Mouse (Mus musculus): ENCODE data around the gene Igfbp7. TPM values are rescaled to one million over a fixed set of nuclear protein-coding genes. Genes with fewer than 3 reads are reported as not detected.
A peak's percentile ranks its signal among the peaks of the same experiment; 100 is the strongest.

The Igfbp7 gene
- polyA plus RNA-seq, 1 experiment from 2014 or later: 475 TPM

DNA sequence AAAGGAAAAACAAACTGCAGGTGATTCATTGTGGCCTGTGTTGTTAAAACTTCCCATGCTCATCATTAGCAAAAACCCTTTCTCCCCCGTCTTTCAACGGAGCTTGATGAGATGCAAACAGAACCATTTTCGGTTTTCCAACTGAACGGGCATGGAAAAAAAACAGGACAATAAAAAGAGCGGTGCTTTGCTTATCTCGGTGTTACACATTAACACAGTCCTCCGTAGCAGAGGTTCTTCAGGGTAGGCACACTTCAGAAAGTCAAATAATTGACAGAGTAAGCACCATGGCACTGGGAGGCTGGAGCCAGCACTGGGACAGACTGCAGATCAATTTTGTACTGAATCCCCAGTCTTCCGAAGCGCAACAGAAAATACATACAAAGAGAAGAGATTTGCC lies 23.1 kb downstream of the Igfbp7 start:
- H3K4me3 ChIP-seq (ENCODE audit: low read length): no peak overlapping the region

DNA sequence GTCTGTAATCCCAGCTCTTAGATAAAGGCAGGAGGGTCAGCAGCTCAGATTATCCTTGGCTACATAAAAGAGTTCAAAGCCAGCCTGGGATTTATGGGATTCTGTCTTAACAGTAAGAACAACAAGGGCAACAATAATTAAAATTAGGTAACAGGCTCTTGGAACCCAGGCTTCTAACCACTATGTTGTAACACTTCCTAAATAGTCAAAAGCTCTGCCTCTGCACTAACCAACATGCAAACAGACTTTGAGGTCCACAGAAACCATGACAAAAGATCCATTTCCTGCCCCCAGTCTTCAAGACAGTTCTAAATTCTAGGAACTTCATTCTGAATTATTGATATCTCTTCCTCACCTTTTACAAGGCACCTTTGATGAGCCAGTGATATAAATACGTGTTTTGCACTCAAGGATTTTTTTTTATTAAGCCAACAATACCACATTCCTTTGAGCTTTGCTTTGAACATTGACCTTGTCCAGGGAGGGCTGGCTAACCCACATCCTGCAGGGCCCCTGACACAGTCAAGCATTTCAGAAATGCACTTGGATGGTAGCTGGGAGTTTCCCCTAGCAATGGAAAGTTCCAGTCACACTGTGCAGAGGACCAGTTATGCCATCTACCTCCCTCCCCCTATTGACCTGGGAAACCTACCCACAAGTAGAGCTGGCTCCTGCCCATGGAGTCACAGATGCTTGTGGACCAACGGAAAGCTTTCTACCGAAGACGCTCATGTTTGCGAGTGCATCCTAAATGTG lies 23.9 kb downstream of the Igfbp7 start:
- ATAC-seq (ENCODE audit: low FRiP score, low TSS enrichment): peak; percentile 90
- Histone ChIP-seq H3K36me3 (ENCODE audit: insufficient read depth, low read length) (no peaks in the 10 kb centered on the region), H3K4me3 (ENCODE audit: low read length) (no peak overlapping the region), H3K27me3 (ENCODE audit: insufficient read depth, low read length) (no peaks in the 10 kb centered on the region), H3K9me3 (ENCODE audit: low read length) (no peaks in the 10 kb centered on the region), H3K4me2 (replicated peaks; ENCODE audit: low read depth, low read length) (peak overlapping the region; percentile 21), H3K27ac (ENCODE audit: low read length) (peak overlapping the region; percentile 96), H3K9ac (replicated peaks; ENCODE audit: low read length) (no peak overlapping the region; the same call in 1 of the 2 replicates), H3K4me1 (ENCODE audit: insufficient read depth, low read length) (peaks cover 83% of the 10 kb centered on the region)
- WGBS: 62% methylated on average over 5 of the region's 5 CpGs

More for the DNA sequence above, 23.1 kb downstream of the Igfbp7 start:
- H3K36me3 ChIP-seq (ENCODE audit: insufficient read depth, low read length): no peaks in the 10 kb centered on the region
- no peaks in the 10 kb centered on the region for H3K27me3 ChIP-seq (ENCODE audit: insufficient read depth, low read length)
- peaks cover 77% of the 10 kb centered on the region for H3K4me1 ChIP-seq (ENCODE audit: insufficient read depth, low read length)
- H3K9ac ChIP-seq (replicated peaks; ENCODE audit: low read length): no peak overlapping the region; the same call in 1 of the 2 replicates
- H3K9me3 ChIP-seq (ENCODE audit: low read length): no peaks in the 10 kb centered on the region
- peak overlapping the region; percentile 96 for H3K27ac ChIP-seq (ENCODE audit: low read length)
- H3K4me2 ChIP-seq (replicated peaks; ENCODE audit: low read depth, low read length): peak overlapping the region; percentile 21
- ATAC-seq (ENCODE audit: low FRiP score, low TSS enrichment): peak; percentile 74
- 45% methylated on average over 9 of the region's 9 CpGs for WGBS

DNA sequence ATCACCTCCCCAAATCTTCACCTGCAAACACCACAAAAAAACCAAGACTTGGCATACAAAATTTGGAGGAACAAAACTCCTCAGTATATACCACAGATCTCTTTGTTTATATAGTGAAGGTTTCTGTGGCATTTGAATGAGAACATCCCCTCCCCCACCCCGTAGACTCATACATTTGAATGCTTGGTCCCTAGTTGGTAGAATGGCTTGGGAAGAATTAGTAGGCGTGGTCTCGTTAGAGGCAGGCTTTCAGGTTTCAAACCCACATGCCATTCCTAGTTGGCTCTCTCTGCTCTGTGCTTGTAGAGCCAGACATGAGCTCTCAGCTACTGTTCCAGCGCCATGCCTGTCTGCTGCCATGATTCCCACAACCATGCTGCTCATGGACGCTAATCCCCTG lies 26.2 kb downstream of the Igfbp7 start:
- Histone ChIP-seq H3K4me1 (ENCODE audit: insufficient read depth, low read length) (peaks cover 61% of the 10 kb centered on the region), H3K9me3 (ENCODE audit: low read length) (no peaks in the 10 kb centered on the region), H3K27me3 (ENCODE audit: insufficient read depth, low read length) (no peaks in the 10 kb centered on the region), H3K4me3 (ENCODE audit: low read length) (no peak overlapping the region), H3K4me2 (replicated peaks; ENCODE audit: low read depth, low read length) (no peak overlapping the region), H3K36me3 (ENCODE audit: insufficient read depth, low read length) (no peaks in the 10 kb centered on the region), H3K27ac (ENCODE audit: low read length) (peak overlapping the region; percentile 61; the same call in 1 of the 2 replicates), H3K9ac (replicated peaks; ENCODE audit: low read length) (no peak overlapping the region)
- ATAC-seq (ENCODE audit: low FRiP score, low TSS enrichment): no peak
- 87% methylated on average over 5 of the region's 5 CpGs for WGBS

DNA sequence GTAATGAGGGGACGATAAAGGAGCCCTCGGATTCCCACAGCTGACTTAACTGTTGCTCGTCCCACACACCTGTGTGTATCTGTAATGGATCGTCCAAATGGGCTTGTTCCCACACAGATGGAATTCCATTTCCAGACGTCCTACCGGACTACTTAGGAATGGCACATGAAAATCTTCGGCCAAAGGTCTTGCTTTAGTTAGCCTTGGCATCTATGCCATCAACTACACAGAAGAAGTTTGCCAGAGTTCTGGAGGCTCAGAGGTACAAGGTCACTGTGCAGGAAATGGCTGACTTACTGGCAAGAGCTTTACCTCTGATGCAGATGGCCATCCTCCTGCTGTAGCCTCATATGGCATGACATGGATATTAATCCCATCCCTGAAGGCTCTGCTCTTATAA lies 26.6 kb downstream of the Igfbp7 start:
- Histone ChIP-seq H3K9ac (replicated peaks; ENCODE audit: low read length) (no peak overlapping the region), H3K4me1 (ENCODE audit: insufficient read depth, low read length) (peaks cover 57% of the 10 kb centered on the region), H3K4me3 (ENCODE audit: low read length) (no peak overlapping the region), H3K36me3 (ENCODE audit: insufficient read depth, low read length) (no peaks in the 10 kb centered on the region), H3K4me2 (replicated peaks; ENCODE audit: low read depth, low read length) (no peak overlapping the region), H3K9me3 (ENCODE audit: low read length) (no peaks in the 10 kb centered on the region), H3K27me3 (ENCODE audit: insufficient read depth, low read length) (no peaks in the 10 kb centered on the region), H3K27ac (ENCODE audit: low read length) (peak overlapping the region; percentile 61; the same call in 1 of the 2 replicates)
- 68% methylated on average over 7 of the region's 7 CpGs for WGBS
- no peak for ATAC-seq (ENCODE audit: low FRiP score, low TSS enrichment)

GRCm38 (mm10) chr5:77380321-77380901 lies 27.4 kb downstream of the Igfbp7 start:
- H3K4me3 ChIP-seq (ENCODE audit: low read length): no peak overlapping the region
- H3K4me2 ChIP-seq (replicated peaks; ENCODE audit: low read depth, low read length): no peak overlapping the region
- no peak overlapping the region for H3K9ac ChIP-seq (replicated peaks; ENCODE audit: low read length)
- peaks cover 49% of the 10 kb centered on the region for H3K4me1 ChIP-seq (ENCODE audit: insufficient read depth, low read length)
- WGBS: 69% methylated on average over 17 of the region's 17 CpGs
- no peak for ATAC-seq (ENCODE audit: low FRiP score, low TSS enrichment)
- H3K27me3 ChIP-seq (ENCODE audit: insufficient read depth, low read length): no peaks in the 10 kb centered on the region
- no peaks in the 10 kb centered on the region for H3K36me3 ChIP-seq (ENCODE audit: insufficient read depth, low read length)
- H3K27ac ChIP-seq (ENCODE audit: low read length): peak overlapping the region; percentile 61
- no peaks in the 10 kb centered on the region for H3K9me3 ChIP-seq (ENCODE audit: low read length)

DNA sequence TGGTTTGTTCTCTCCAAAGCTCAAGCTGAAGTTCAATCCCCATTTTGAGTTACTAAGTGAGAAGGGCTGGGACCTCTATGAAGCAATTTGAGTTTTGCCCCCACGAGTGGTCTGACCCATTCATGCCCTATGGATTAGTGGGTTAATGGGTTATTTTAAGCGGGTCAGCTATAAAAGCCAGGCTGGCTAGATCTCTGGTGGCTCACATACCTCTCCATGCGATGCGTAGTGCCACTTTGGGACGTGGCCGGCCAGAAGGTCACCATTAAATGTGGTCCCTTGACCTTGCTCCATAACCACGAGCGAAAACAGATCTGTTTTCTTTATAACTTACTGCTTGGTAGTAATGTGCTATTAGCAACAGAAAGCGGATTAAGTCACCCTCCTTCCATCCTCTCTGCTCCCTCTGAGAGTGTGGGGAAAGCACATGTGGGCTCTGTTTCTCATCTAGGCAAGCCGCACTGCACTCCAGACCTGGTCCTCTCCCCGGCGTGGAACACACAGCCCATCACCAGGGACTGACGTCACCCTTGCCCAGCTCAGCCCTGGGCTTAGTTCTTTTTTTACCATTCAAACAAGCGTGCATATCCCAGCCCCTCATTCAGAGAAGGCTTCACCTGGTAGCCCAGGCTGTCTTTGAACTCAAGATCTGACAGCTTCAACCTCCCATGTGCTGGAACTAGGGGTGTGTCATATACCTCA lies 28.3 kb downstream of the Igfbp7 start:
- Histone ChIP-seq H3K27ac (ENCODE audit: low read length) (no peak overlapping the region), H3K4me1 (ENCODE audit: insufficient read depth, low read length) (peaks cover 41% of the 10 kb centered on the region), H3K4me3 (ENCODE audit: low read length) (no peak overlapping the region), H3K27me3 (ENCODE audit: insufficient read depth, low read length) (no peaks in the 10 kb centered on the region), H3K9me3 (ENCODE audit: low read length) (no peaks in the 10 kb centered on the region), H3K36me3 (ENCODE audit: insufficient read depth, low read length) (no peaks in the 10 kb centered on the region), H3K9ac (replicated peaks; ENCODE audit: low read length) (no peak overlapping the region), H3K4me2 (replicated peaks; ENCODE audit: low read depth, low read length) (no peak overlapping the region)
- ATAC-seq (ENCODE audit: low FRiP score, low TSS enrichment): no peak
- WGBS: 54% methylated on average over 14 of the region's 14 CpGs

GRCm38 (mm10) chr5:77378027-77378426 lies 29.8 kb downstream of the Igfbp7 start:
- no peaks in the 10 kb centered on the region for H3K9me3 ChIP-seq (ENCODE audit: low read length)
- H3K4me3 ChIP-seq (ENCODE audit: low read length): no peak overlapping the region
- no peaks in the 10 kb centered on the region for H3K36me3 ChIP-seq (ENCODE audit: insufficient read depth, low read length)
- H3K4me1 ChIP-seq (ENCODE audit: insufficient read depth, low read length): peaks cover 32% of the 10 kb centered on the region
- no peak for ATAC-seq (ENCODE audit: low FRiP score, low TSS enrichment)
- H3K4me2 ChIP-seq (replicated peaks; ENCODE audit: low read depth, low read length): no peak overlapping the region
- no peak overlapping the region for H3K27ac ChIP-seq (ENCODE audit: low read length)
- WGBS: 87% methylated on average over 3 of the region's 3 CpGs
- no peaks in the 10 kb centered on the region for H3K27me3 ChIP-seq (ENCODE audit: insufficient read depth, low read length)
- H3K9ac ChIP-seq (replicated peaks; ENCODE audit: low read length): no peak overlapping the region

- Histone ChIP-seq H3K27me3 (ENCODE audit: insufficient read depth, low read length) (no peaks in the 10 kb centered on the region), H3K36me3 (ENCODE audit: insufficient read depth, low read length) (no peaks in the 10 kb centered on the region), H3K4me3 (ENCODE audit: low read length) (no peak overlapping the region), H3K9me3 (ENCODE audit: low read length) (no peaks in the 10 kb centered on the region), H3K4me1 (ENCODE audit: insufficient read depth, low read length) (peaks cover 28% of the 10 kb centered on the region), H3K4me2 (replicated peaks; ENCODE audit: low read depth, low read length) (no peak overlapping the region), H3K9ac (replicated peaks; ENCODE audit: low read length) (no peak overlapping the region), H3K27ac (ENCODE audit: low read length) (no peak overlapping the region)
- WGBS: 63% methylated on average over 4 of the region's 4 CpGs
- ATAC-seq (ENCODE audit: low FRiP score, low TSS enrichment): no peak
Observed at GRCm38 (mm10) chr5:77375546-77375945, 32.3 kb downstream of the Igfbp7 start.

- Histone ChIP-seq H3K4me1 (ENCODE audit: insufficient read depth, low read length) (peaks cover 30% of the 10 kb centered on the region), H3K27ac (ENCODE audit: low read length) (no peak overlapping the region), H3K27me3 (ENCODE audit: insufficient read depth, low read length) (no peaks in the 10 kb centered on the region), H3K4me3 (ENCODE audit: low read length) (no peak overlapping the region), H3K4me2 (replicated peaks; ENCODE audit: low read depth, low read length) (no peak overlapping the region), H3K9ac (replicated peaks; ENCODE audit: low read length) (no peak overlapping the region), H3K9me3 (ENCODE audit: low read length) (no peaks in the 10 kb centered on the region), H3K36me3 (ENCODE audit: insufficient read depth, low read length) (no peaks in the 10 kb centered on the region)
- ATAC-seq (ENCODE audit: low FRiP score, low TSS enrichment): no peak
- WGBS: 56% methylated on average over 3 of the region's 3 CpGs
Observed at GRCm38 (mm10) chr5:77374945-77375344, 32.9 kb downstream of the Igfbp7 start.

DNA sequence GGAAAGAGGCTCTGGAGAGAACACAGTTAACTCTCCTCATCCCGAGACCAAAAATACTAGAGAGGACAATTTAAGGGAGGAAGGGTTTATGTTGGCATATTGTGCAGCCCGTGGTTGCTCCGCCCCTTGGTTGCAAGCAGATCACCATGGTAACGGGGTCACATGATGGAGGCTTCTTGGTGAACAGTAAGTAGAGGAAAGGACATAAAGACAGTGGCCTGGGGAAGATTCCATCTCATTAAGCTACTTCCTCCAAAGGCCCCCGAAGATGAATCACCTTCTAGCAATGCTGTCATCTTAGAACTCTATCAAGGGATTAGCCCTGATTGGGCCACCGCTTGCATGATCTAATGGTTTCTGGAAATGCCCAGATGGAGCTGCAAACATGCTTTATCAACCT lies 35.1 kb downstream of the Igfbp7 start:
- peaks cover 44% of the 10 kb centered on the region for H3K4me1 ChIP-seq (ENCODE audit: insufficient read depth, low read length)
- 65% methylated on average over 6 of the region's 6 CpGs for WGBS
- no peaks in the 10 kb centered on the region for H3K27me3 ChIP-seq (ENCODE audit: insufficient read depth, low read length)
- no peak overlapping the region for H3K9ac ChIP-seq (replicated peaks; ENCODE audit: low read length)
- no peak overlapping the region for H3K4me2 ChIP-seq (replicated peaks; ENCODE audit: low read depth, low read length)
- H3K36me3 ChIP-seq (ENCODE audit: insufficient read depth, low read length): no peaks in the 10 kb centered on the region
- H3K4me3 ChIP-seq (ENCODE audit: low read length): no peak overlapping the region
- H3K27ac ChIP-seq (ENCODE audit: low read length): no peak overlapping the region
- H3K9me3 ChIP-seq (ENCODE audit: low read length): no peaks in the 10 kb centered on the region
- ATAC-seq (ENCODE audit: low FRiP score, low TSS enrichment): no peak
